Mouse (Mus musculus): ENCODE results near the gene Pqlc3. TPM values are rescaled to one million over a fixed set of nuclear protein-coding genes. Genes with fewer than 3 reads are reported as not detected.

Gene Pqlc3
- polyA plus RNA-seq, 1 experiment from 2014 or later = 4.0 TPM

DNA sequence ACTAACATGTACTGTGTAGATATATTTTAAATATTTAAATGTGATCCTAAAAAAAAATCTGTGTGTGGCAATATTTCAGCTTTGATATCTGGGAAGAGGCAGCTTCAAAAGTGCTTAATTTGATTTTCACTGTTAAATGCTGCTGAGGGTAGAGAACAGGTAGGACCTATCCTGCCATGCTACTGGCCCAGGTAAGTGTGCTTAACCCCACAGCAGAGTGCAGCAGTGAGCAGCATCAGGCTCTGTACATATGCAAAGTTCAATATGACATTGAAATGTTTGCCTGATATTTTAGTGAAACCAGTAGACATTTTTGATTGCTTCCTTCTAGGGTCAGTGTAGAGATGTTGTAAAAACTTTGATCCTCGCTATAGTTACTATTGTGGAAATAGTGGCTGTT lies 14.4 kb downstream of the Pqlc3 start:
- Histone ChIP-seq H3K4me2 (ENCODE audit: low read length) (no peak overlapping the region), H3K36me3 (ENCODE audit: control insufficient read depth, insufficient read depth, low read length) (peaks cover 72% of the 10 kb centered on the region), H3K27ac (replicated peaks in 1 of 2; ENCODE audit: control insufficient read depth in 1 of 2, insufficient read depth in 1 of 2, low read depth in 2 of 2, low read length in 2 of 2) (no peak overlapping the region), H3K27me3 (ENCODE audit: control insufficient read depth, insufficient read depth, low read length) (no peaks in the 10 kb centered on the region), H3K4me1 (ENCODE audit: control insufficient read depth in 2 of 2, insufficient read depth in 2 of 2, low read length in 2 of 2) (no peaks in the 10 kb centered on the region), H3K9me3 (ENCODE audit: control insufficient read depth, low read length) (no peaks in the 10 kb centered on the region), H3K9ac (ENCODE audit: low read length) (no peak overlapping the region), H3K4me3 (ENCODE audit: control insufficient read depth in 1 of 2, insufficient read depth in 1 of 2, low read depth in 1 of 2, low read length in 2 of 2) (no peak overlapping the region)
- ATAC-seq (ENCODE audit: insufficient number of reproducible peaks, insufficient read depth, low FRiP score, low read depth) = no peak
- 91% methylated on average over 1 of the region's 1 CpGs for WGBS

DNA sequence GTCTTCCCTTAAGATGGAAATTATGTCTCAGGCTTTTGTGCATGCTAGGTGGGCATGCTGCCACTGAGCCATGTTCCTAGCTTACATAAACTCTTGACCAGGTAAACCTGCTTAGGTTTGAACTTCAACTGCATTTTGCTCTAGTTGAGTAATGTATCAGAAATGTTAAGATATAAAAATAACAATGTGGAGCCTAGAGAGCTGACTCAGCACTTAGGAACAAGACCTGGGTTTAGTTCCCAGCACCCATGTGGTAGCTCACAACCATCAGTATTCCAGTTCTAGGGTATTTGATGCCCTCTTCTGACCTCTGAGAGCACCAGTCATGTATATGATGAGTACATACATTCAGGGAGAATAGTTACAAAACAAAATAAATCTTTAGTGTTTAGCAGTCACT lies 23.1 kb downstream of the Pqlc3 start:
- no peak overlapping the region for H3K4me3 ChIP-seq (ENCODE audit: control insufficient read depth in 1 of 2, insufficient read depth in 1 of 2, low read depth in 1 of 2, low read length in 2 of 2)
- H3K4me1 ChIP-seq (ENCODE audit: control insufficient read depth in 2 of 2, insufficient read depth in 2 of 2, low read length in 2 of 2) = no peaks in the 10 kb centered on the region
- no peak overlapping the region for H3K27ac ChIP-seq (replicated peaks in 1 of 2; ENCODE audit: control insufficient read depth in 1 of 2, insufficient read depth in 1 of 2, low read depth in 2 of 2, low read length in 2 of 2)
- H3K4me2 ChIP-seq (ENCODE audit: low read length) = no peak overlapping the region
- ATAC-seq (ENCODE audit: insufficient number of reproducible peaks, insufficient read depth, low FRiP score, low read depth) = no peak
- peaks cover 95% of the 10 kb centered on the region for H3K36me3 ChIP-seq (ENCODE audit: control insufficient read depth, insufficient read depth, low read length)
- no peaks in the 10 kb centered on the region for H3K27me3 ChIP-seq (ENCODE audit: control insufficient read depth, insufficient read depth, low read length)
- H3K9ac ChIP-seq (ENCODE audit: low read length) = no peak overlapping the region
- no peaks in the 10 kb centered on the region for H3K9me3 ChIP-seq (ENCODE audit: control insufficient read depth, low read length)

DNA sequence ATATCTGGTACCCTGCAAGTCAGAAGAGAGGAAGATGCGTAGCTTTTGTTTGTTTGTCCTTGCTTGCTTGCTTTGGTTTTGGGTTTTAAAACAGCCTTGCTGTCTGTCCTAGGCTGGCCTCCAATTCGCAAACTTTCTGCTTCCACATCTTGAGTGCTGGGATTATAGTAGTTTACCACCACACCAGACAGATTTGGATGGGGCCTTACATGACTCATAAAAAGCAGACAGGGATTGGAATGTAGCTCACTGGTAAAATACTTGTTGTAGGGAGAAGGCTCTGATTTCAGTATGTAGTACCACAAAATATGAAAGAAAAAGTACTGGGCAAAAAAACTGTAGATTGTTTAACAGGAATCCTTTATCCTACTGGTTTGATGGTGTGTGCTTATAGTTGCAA lies 33.4 kb downstream of the Pqlc3 start:
- peaks cover 87% of the 10 kb centered on the region for H3K36me3 ChIP-seq (ENCODE audit: control insufficient read depth, insufficient read depth, low read length)
- H3K27ac ChIP-seq (replicated peaks in 1 of 2; ENCODE audit: control insufficient read depth in 1 of 2, insufficient read depth in 1 of 2, low read depth in 2 of 2, low read length in 2 of 2) = no peak overlapping the region
- no peaks in the 10 kb centered on the region for H3K4me1 ChIP-seq (ENCODE audit: control insufficient read depth in 2 of 2, insufficient read depth in 2 of 2, low read length in 2 of 2)
- H3K9ac ChIP-seq (ENCODE audit: low read length) = no peak overlapping the region
- H3K4me3 ChIP-seq (ENCODE audit: control insufficient read depth in 1 of 2, insufficient read depth in 1 of 2, low read depth in 1 of 2, low read length in 2 of 2) = no peak overlapping the region
- ATAC-seq (ENCODE audit: insufficient number of reproducible peaks, insufficient read depth, low FRiP score, low read depth) = no peak
- H3K4me2 ChIP-seq (ENCODE audit: low read length) = no peak overlapping the region
- H3K9me3 ChIP-seq (ENCODE audit: control insufficient read depth, low read length) = no peaks in the 10 kb centered on the region
- WGBS = 94% methylated on average over 2 of the region's 2 CpGs
- H3K27me3 ChIP-seq (ENCODE audit: control insufficient read depth, insufficient read depth, low read length) = no peaks in the 10 kb centered on the region

DNA sequence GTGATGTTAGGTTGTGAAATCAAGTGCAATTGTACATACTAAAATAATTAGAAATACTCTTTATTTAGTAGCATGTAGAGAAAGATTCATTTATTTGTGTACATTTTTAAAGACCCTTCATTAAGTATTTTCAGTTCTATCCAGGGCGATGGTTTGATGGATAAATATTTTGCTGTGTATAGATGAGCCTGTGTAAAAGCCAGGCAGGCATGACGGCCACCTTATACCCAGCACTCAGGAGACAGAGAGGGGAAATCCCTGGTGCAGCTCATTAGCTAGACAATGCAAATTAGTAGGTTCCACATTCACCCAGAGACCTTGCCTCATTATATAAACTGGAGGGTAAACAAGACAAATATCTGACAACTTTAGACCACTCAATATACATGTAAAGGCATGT lies 36.9 kb downstream of the Pqlc3 start:
- no peak overlapping the region for H3K4me2 ChIP-seq (ENCODE audit: low read length)
- H3K4me3 ChIP-seq (ENCODE audit: control insufficient read depth in 1 of 2, insufficient read depth in 1 of 2, low read depth in 1 of 2, low read length in 2 of 2) = no peak overlapping the region
- 89% methylated on average over 2 of the region's 2 CpGs for WGBS
- H3K9me3 ChIP-seq (ENCODE audit: control insufficient read depth, low read length) = no peaks in the 10 kb centered on the region
- H3K36me3 ChIP-seq (ENCODE audit: control insufficient read depth, insufficient read depth, low read length) = peaks cover 84% of the 10 kb centered on the region
- H3K27me3 ChIP-seq (ENCODE audit: control insufficient read depth, insufficient read depth, low read length) = no peaks in the 10 kb centered on the region
- H3K4me1 ChIP-seq (ENCODE audit: control insufficient read depth in 2 of 2, insufficient read depth in 2 of 2, low read length in 2 of 2) = no peaks in the 10 kb centered on the region
- ATAC-seq (ENCODE audit: insufficient number of reproducible peaks, insufficient read depth, low FRiP score, low read depth) = no peak
- no peak overlapping the region for H3K9ac ChIP-seq (ENCODE audit: low read length)
- H3K27ac ChIP-seq (replicated peaks in 1 of 2; ENCODE audit: control insufficient read depth in 1 of 2, insufficient read depth in 1 of 2, low read depth in 2 of 2, low read length in 2 of 2) = no peak overlapping the region

DNA sequence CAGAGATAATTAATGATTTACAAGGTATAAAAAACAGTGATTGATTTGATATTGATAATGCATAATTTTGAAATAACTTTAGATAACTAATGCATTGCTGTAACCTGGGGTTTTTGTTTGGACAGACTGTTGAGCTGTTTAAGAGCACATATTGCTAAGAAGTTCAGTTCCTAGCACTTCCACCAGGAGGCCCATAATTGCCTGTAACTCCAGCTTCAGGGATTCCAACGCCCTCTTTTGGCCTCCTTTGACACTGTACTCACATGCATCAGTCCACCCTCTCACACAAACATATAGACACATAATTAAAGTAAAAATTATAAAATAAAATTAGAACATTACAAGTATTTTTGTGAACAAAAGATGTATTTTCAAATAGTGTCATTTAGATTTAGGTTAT lies 41.4 kb downstream of the Pqlc3 start:
- peaks cover 80% of the 10 kb centered on the region for H3K36me3 ChIP-seq (ENCODE audit: control insufficient read depth, insufficient read depth, low read length)

DNA sequence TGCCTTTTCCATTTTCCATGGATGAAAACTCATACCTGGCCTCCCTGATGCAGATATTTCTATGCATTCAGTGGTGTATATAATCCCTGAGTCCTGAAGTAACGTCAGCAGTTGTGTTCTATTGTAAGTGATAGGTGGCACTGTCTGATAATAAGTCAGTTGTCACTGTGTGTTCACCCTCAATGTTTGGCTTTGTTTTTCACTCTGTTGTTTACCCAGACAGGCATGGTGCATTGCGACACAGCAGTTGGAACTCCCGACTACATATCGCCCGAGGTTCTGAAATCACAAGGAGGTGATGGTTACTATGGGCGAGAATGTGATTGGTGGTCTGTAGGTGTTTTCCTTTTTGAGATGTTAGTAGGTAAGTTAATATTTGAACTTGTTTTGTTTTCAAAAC lies 52.0 kb downstream of the Pqlc3 start:
- H3K9ac ChIP-seq (ENCODE audit: low read length) = no peak overlapping the region
- ATAC-seq (ENCODE audit: insufficient number of reproducible peaks, insufficient read depth, low FRiP score, low read depth) = no peak
- H3K4me2 ChIP-seq (ENCODE audit: low read length) = no peak overlapping the region
- H3K9me3 ChIP-seq (ENCODE audit: control insufficient read depth, low read length) = no peaks in the 10 kb centered on the region
- H3K4me3 ChIP-seq (ENCODE audit: control insufficient read depth in 1 of 2, insufficient read depth in 1 of 2, low read depth in 1 of 2, low read length in 2 of 2) = no peak overlapping the region
- no peak overlapping the region for H3K27ac ChIP-seq (replicated peaks in 1 of 2; ENCODE audit: control insufficient read depth in 1 of 2, insufficient read depth in 1 of 2, low read depth in 2 of 2, low read length in 2 of 2)
- 86% methylated on average over 6 of the region's 6 CpGs for WGBS
- H3K36me3 ChIP-seq (ENCODE audit: control insufficient read depth, insufficient read depth, low read length) = peaks cover 72% of the 10 kb centered on the region
- H3K4me1 ChIP-seq (ENCODE audit: control insufficient read depth in 2 of 2, insufficient read depth in 2 of 2, low read length in 2 of 2) = no peaks in the 10 kb centered on the region
- no peaks in the 10 kb centered on the region for H3K27me3 ChIP-seq (ENCODE audit: control insufficient read depth, insufficient read depth, low read length)

More for the DNA sequence above, 41.4 kb downstream of the Pqlc3 start:
- 77% methylated on average over 1 of the region's 1 CpGs for WGBS
- no peaks in the 10 kb centered on the region for H3K9me3 ChIP-seq (ENCODE audit: control insufficient read depth, low read length)
- H3K4me1 ChIP-seq (ENCODE audit: control insufficient read depth in 2 of 2, insufficient read depth in 2 of 2, low read length in 2 of 2) = no peaks in the 10 kb centered on the region
- no peak overlapping the region for H3K9ac ChIP-seq (ENCODE audit: low read length)
- H3K27ac ChIP-seq (replicated peaks in 1 of 2; ENCODE audit: control insufficient read depth in 1 of 2, insufficient read depth in 1 of 2, low read depth in 2 of 2, low read length in 2 of 2) = no peak overlapping the region
- no peak overlapping the region for H3K4me3 ChIP-seq (ENCODE audit: control insufficient read depth in 1 of 2, insufficient read depth in 1 of 2, low read depth in 1 of 2, low read length in 2 of 2)
- ATAC-seq (ENCODE audit: insufficient number of reproducible peaks, insufficient read depth, low FRiP score, low read depth) = no peak
- no peaks in the 10 kb centered on the region for H3K27me3 ChIP-seq (ENCODE audit: control insufficient read depth, insufficient read depth, low read length)
- H3K4me2 ChIP-seq (ENCODE audit: low read length) = no peak overlapping the region

DNA sequence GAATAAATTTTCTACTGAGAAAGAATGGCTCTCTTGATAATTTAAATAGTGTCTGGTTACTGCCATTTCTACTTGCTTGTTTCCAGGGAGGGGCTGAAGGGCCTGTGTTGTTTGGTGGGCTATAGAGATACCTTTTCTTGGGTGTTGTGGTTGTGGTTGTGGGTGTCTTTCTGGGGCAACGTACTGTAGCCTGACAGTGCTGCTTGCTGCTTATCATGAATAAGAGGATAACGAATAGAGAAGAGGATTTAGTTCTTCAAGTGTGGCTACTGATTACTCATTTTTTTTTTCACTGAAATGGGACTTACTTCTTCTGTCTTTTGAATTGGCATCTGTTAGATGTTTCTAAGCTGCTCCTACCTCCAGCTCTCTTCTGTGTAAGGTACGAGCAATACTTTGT lies 58.2 kb downstream of the Pqlc3 start:
- ATAC-seq (ENCODE audit: insufficient number of reproducible peaks, insufficient read depth, low FRiP score, low read depth) = no peak
- H3K9ac ChIP-seq (ENCODE audit: low read length) = no peak overlapping the region
- no peaks in the 10 kb centered on the region for H3K4me1 ChIP-seq (ENCODE audit: control insufficient read depth in 2 of 2, insufficient read depth in 2 of 2, low read length in 2 of 2)
- no peaks in the 10 kb centered on the region for H3K27me3 ChIP-seq (ENCODE audit: control insufficient read depth, insufficient read depth, low read length)
- no peak overlapping the region for H3K4me3 ChIP-seq (ENCODE audit: control insufficient read depth in 1 of 2, insufficient read depth in 1 of 2, low read depth in 1 of 2, low read length in 2 of 2)
- peaks cover 59% of the 10 kb centered on the region for H3K36me3 ChIP-seq (ENCODE audit: control insufficient read depth, insufficient read depth, low read length)
- no peak overlapping the region for H3K27ac ChIP-seq (replicated peaks in 1 of 2; ENCODE audit: control insufficient read depth in 1 of 2, insufficient read depth in 1 of 2, low read depth in 2 of 2, low read length in 2 of 2)
- no peaks in the 10 kb centered on the region for H3K9me3 ChIP-seq (ENCODE audit: control insufficient read depth, low read length)
- H3K4me2 ChIP-seq (ENCODE audit: low read length) = no peak overlapping the region
- 74% methylated on average over 3 of the region's 3 CpGs for WGBS

All from heart, embryonic 14.5 days (tissue).